Comparison of ENCODE assay signal across 20 mouse cellular contexts in the genomic region with DNA sequence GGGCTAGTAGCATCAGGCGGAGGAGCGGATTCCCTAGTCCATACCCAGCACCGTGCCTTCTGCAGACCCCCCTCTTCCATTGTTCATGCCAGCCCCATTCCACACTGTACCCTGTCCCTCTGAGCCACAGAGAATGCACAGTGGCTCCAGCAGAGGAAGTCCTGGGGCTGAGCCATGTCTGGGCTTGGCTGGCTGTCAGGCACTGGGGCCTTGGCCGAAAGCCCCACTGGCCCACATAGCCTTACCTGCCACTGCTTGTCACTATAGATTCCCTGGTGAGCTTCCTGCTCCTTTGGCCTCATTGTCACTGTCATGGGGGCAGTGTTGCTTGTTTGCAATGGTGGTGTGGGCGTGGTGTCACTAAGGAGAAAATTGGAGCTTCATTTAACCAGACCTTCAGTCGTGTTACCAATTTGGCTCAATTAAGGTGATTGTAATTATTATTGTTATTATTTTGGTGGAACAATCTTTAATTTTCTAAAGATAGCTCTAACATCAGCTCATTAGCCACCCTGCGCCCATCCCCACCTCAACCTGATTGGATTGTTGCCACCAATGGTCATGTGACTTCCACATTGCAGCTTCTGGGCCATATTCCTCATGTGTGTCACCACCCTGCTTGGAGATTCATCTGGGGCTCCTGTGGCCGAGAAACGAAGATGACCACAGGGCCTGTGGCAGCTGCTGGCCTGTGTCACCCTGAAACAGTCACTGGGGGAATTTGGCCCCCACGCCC.
DNase-seq lines count a peak whose midpoint lies in the region; ATAC-seq and TF ChIP-seq lines count a peak whose summit lies in the region.
"Had no signal": no experiment of that assay in that cellular context is flagged by ENCODE, and none has a peak within 500 bp of the region (broad histone marks: within the 10 kb centered on the region; RNA-seq: fewer than 3 reads in every experiment).

No protein-coding gene starts in this region.

- H3K36me3 ChIP-seq in embryonic facial prominence, embryonic 13.5 days = peaks cover 36% of the 10 kb centered on the region
- peaks cover 53% of the 10 kb centered on the region for H3K36me3 ChIP-seq in embryonic facial prominence, embryonic 10.5 days (replicated peaks)
- peaks cover 17% of the 10 kb centered on the region for H3K36me3 ChIP-seq in hindbrain, embryonic 12.5 days
- H3K36me3 ChIP-seq in hindbrain, embryonic 13.5 days = peaks cover 20% of the 10 kb centered on the region
- H3K36me3 ChIP-seq in MEL (ENCODE audit: control insufficient read depth in 1 of 2, insufficient read depth in 2 of 2, low read length in 2 of 2) = no peaks in the 10 kb centered on the region
- H3K36me3 ChIP-seq: hindbrain, embryonic 15.5 days; midbrain, embryonic 15.5 days had no signal

- no peak for ATAC-seq in embryonic facial prominence, embryonic 13.5 days (ENCODE audit: insufficient number of reproducible peaks, insufficient read depth, low FRiP score, low TSS enrichment, low read depth)
- ATAC-seq in hindbrain, embryonic 12.5 days (ENCODE audit: low FRiP score) = no peak
- ATAC-seq in hindbrain, embryonic 13.5 days (ENCODE audit: low FRiP score) = no peak
- ATAC-seq in frontal cortex, adult (ENCODE audit: low TSS enrichment) = no peak
- ATAC-seq: midbrain, embryonic 15.5 days had no signal

- 90% methylated on average over 10 of the region's 10 CpGs for WGBS in embryonic facial prominence, embryonic 13.5 days
- 91% methylated on average over 10 of the region's 10 CpGs for WGBS in embryonic facial prominence, embryonic 10.5 days
- 91% methylated on average over 10 of the region's 10 CpGs for WGBS in hindbrain, embryonic 12.5 days
- WGBS in hindbrain, embryonic 13.5 days = 90% methylated on average over 10 of the region's 10 CpGs

- H3K4me1 ChIP-seq in embryonic facial prominence, embryonic 13.5 days = peaks cover 82% of the 10 kb centered on the region
- peaks cover 74% of the 10 kb centered on the region for H3K4me1 ChIP-seq in embryonic facial prominence, embryonic 10.5 days
- H3K4me1 ChIP-seq in hindbrain, embryonic 12.5 days = peaks cover 51% of the 10 kb centered on the region
- H3K4me1 ChIP-seq in hindbrain, embryonic 13.5 days (replicated peaks) = peaks cover 68% of the 10 kb centered on the region
- no peaks in the 10 kb centered on the region for H3K4me1 ChIP-seq in MEL (ENCODE audit: control insufficient read depth in 1 of 2, insufficient read depth in 2 of 2, low read length in 2 of 2)

- TF ChIP-seq EP300 in MEL (IDR thresholded peaks at IDR 0.05; ENCODE audit: low read depth in 1 of 2, low read length in 2 of 2) = no peak

- 0 out of 2 replicates have a peak overlapping the region, but pooled peaks have one; percentile 39 for H3K27ac ChIP-seq in embryonic facial prominence, embryonic 13.5 days
- no peak overlapping the region for H3K27ac ChIP-seq in embryonic facial prominence, embryonic 10.5 days (replicated peaks)
- 0 out of 2 replicates have a peak overlapping the region, but pooled peaks have one; percentile 7 for H3K27ac ChIP-seq in hindbrain, embryonic 12.5 days
- no peak overlapping the region for H3K27ac ChIP-seq in hindbrain, embryonic 13.5 days
- H3K27ac ChIP-seq in MEL (ENCODE audit: control insufficient read depth, low read depth, low read length) = no peak overlapping the region
- H3K27ac ChIP-seq: heart, embryonic 15.5 days; hindbrain, embryonic 15.5 days; layer of hippocampus, adult 2 months; left cerebral cortex, adult 2 months; limb, embryonic 13.5 days; midbrain, embryonic 15.5 days had no signal

- no peaks in the 10 kb centered on the region for H3K27me3 ChIP-seq in embryonic facial prominence, embryonic 13.5 days
- H3K27me3 ChIP-seq in embryonic facial prominence, embryonic 10.5 days (replicated peaks; ENCODE audit: low read depth, poor library complexity, severe bottlenecking) = 0 out of 2 replicates have a peak, but pooled peaks cover 7% of the 10 kb centered on the region
- no peaks in the 10 kb centered on the region for H3K27me3 ChIP-seq in hindbrain, embryonic 12.5 days
- peaks cover 4% of the 10 kb centered on the region; the same call in 1 of the 2 replicates for H3K27me3 ChIP-seq in hindbrain, embryonic 13.5 days
- H3K27me3 ChIP-seq in MEL (ENCODE audit: control insufficient read depth in 1 of 2, insufficient read depth in 2 of 2, low read length in 2 of 2) = no peaks in the 10 kb centered on the region
- H3K27me3 ChIP-seq: heart, embryonic 15.5 days; hindbrain, embryonic 15.5 days; limb, embryonic 13.5 days; midbrain, embryonic 15.5 days had no signal

- no peak for DNase-seq in embryonic facial prominence, embryonic 10.5 days (ENCODE audit: low spot score)
- DNase-seq in MEL (ENCODE audit: low read depth, low spot score) = no peak
- DNase-seq in cerebellum, adult 9-11 months = peak; percentile 54
- DNase-seq in layer of hippocampus, postnatal 25 days (ENCODE audit: extremely low spot score in 1 of 2, low spot score in 1 of 2) = no peak
- DNase-seq: B cell, adult 2 months; kidney, adult 11 months; kidney, postnatal 10 days; lung, embryonic 14.5 days; right cerebral cortex, postnatal 4 days; thymus, postnatal 25 days had no signal

- no peak overlapping the region for H3K4me2 ChIP-seq in embryonic facial prominence, embryonic 13.5 days
- no peak overlapping the region for H3K4me2 ChIP-seq in hindbrain, embryonic 12.5 days (replicated peaks)
- H3K4me2 ChIP-seq in hindbrain, embryonic 13.5 days = no peak overlapping the region
- H3K4me2 ChIP-seq: heart, embryonic 15.5 days; hindbrain, embryonic 15.5 days; limb, embryonic 13.5 days; lung, embryonic 14.5 days; midbrain, embryonic 15.5 days had no signal

- TF ChIP-seq RAD21 in MEL (IDR thresholded peaks at IDR 0.05; ENCODE audit: low read depth, low read length) = no peak

- TF ChIP-seq CTCF in MEL (IDR thresholded peaks at IDR 0.05 in 2 of 3, conservative IDR thresholded peaks at IDR 0.05 in 1 of 3; ENCODE audit: control insufficient read depth in 1 of 3, insufficient read depth in 1 of 3, low read depth in 2 of 3, low read length in 3 of 3, poor library complexity in 1 of 3, severe bottlenecking in 1 of 3) = no peak

- H3K9ac ChIP-seq in embryonic facial prominence, embryonic 13.5 days = 0 out of 2 replicates have a peak overlapping the region, but pooled peaks have one; percentile 40
- no peak overlapping the region for H3K9ac ChIP-seq in hindbrain, embryonic 12.5 days
- no peak overlapping the region for H3K9ac ChIP-seq in hindbrain, embryonic 13.5 days
- no peak overlapping the region for H3K9ac ChIP-seq in MEL (ENCODE audit: control insufficient read depth, low read depth, low read length, poor library complexity, severe bottlenecking)
- H3K9ac ChIP-seq: heart, embryonic 15.5 days; hindbrain, embryonic 15.5 days; limb, embryonic 13.5 days; lung, embryonic 14.5 days; midbrain, embryonic 15.5 days had no signal

- TF ChIP-seq POLR2A in MEL (IDR thresholded peaks at IDR 0.05; ENCODE audit: control insufficient read depth in 1 of 2, insufficient read depth in 1 of 2, low read depth in 1 of 2, low read length in 2 of 2, poor library complexity in 1 of 2) = no peak

- H3K9me3 ChIP-seq in embryonic facial prominence, embryonic 13.5 days = no peaks in the 10 kb centered on the region
- no peaks in the 10 kb centered on the region for H3K9me3 ChIP-seq in embryonic facial prominence, embryonic 10.5 days
- no peaks in the 10 kb centered on the region for H3K9me3 ChIP-seq in hindbrain, embryonic 12.5 days (replicated peaks)
- no peaks in the 10 kb centered on the region for H3K9me3 ChIP-seq in hindbrain, embryonic 13.5 days
- H3K9me3 ChIP-seq in MEL (replicated peaks; ENCODE audit: insufficient read depth, low read length) = no peaks in the 10 kb centered on the region
- H3K9me3 ChIP-seq: heart, embryonic 15.5 days; hindbrain, embryonic 15.5 days; limb, embryonic 13.5 days; midbrain, embryonic 15.5 days had no signal

- no peak overlapping the region for H3K4me3 ChIP-seq in embryonic facial prominence, embryonic 13.5 days
- no peak overlapping the region for H3K4me3 ChIP-seq in embryonic facial prominence, embryonic 10.5 days
- no peak overlapping the region for H3K4me3 ChIP-seq in hindbrain, embryonic 12.5 days
- H3K4me3 ChIP-seq in hindbrain, embryonic 13.5 days = no peak overlapping the region
- no peak overlapping the region for H3K4me3 ChIP-seq in MEL (ENCODE audit: control insufficient read depth in 1 of 2, insufficient read depth in 1 of 2, low read depth in 2 of 2, low read length in 2 of 2)
- H3K4me3 ChIP-seq: heart, embryonic 15.5 days; hindbrain, embryonic 15.5 days; layer of hippocampus, adult 2 months; left cerebral cortex, adult 2 months; limb, embryonic 13.5 days; midbrain, embryonic 15.5 days had no signal

- no peaks in the 10 kb centered on the region for H3K79me2 ChIP-seq in MEL (ENCODE audit: control insufficient read depth, insufficient read depth, low read length, poor library complexity)

TF ChIP-seq in MEL, 35 proteins besides CTCF, POLR2A, EP300 and RAD21:
- TF ChIP-seq SMC3 (IDR thresholded peaks at IDR 0.05; ENCODE audit: low read depth, low read length) (no peak), ZC3H11A (IDR thresholded peaks at IDR 0.05; ENCODE audit: low read depth, low read length) (no peak), USF1 (IDR thresholded peaks at IDR 0.05; ENCODE audit: low read depth, low read length) (peak; percentile 55), E2F4 (IDR thresholded peaks at IDR 0.05; ENCODE audit: borderline replicate concordance, low read depth, low read length) (no peak), USF2 (IDR thresholded peaks at IDR 0.05; ENCODE audit: borderline replicate concordance in 1 of 2, insufficient read depth in 1 of 2, low read depth in 1 of 2, low read length in 2 of 2) (no peak)

Comparison
In these comparisons a context has a peak if more than half of its experiments do, and no peak if none do; other contexts are left out.
1. H3K27ac ChIP-seq: peak in embryonic facial prominence, embryonic 13.5 days (single experiment) and hindbrain, embryonic 12.5 days (single experiment); none in embryonic facial prominence, embryonic 10.5 days (single experiment), hindbrain, embryonic 13.5 days (single experiment) and MEL (single experiment).